Mouse (Mus musculus): Measurements from ENCODE around the gene Camta1.
A peak's percentile ranks its signal among the peaks of the same experiment; 100 is the strongest.

Camta1 gene

DNA sequence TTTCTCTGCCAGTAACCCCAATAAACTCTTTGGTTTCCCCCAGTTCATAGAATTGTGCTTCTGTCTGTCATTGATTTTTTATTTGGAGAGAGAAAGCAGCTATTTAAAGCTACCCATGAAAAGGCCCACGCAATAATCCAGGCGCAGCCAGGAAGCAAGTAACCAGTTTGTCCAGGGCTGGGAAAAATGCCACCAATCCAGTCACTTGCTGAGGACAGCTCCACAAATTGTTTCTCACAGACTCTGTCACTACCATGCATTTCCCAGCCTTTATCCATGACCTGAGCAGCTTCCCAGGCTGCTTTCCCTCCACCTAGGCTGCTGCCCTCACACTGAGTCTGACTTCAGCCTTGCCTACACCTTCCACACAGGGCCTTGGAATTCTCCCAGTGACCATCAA is 413.3 kb downstream of the Camta1 start:
- no peak for DNase-seq (ENCODE audit: low spot score)

DNA sequence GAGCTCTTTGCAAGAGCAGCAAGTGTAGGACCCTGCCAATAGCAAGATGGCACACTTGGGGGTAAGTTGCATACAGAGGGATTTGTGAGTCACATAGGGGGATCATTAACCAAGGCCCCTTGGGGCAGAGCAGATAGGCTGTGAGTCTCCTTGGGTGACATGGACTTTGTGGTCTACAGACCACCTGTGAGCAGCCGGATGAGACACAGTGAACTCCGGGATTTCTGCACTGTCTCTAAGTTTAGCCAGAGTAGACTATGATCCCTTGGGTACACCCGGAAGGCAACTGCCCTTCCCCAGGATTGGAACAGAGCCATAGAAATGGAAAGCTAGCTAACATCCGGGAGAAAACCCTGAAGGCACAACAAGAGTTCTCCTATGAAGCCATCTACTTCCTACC is 417.0 kb downstream of the Camta1 start:
- no peak for DNase-seq (ENCODE audit: low spot score)

- DNase-seq (ENCODE audit: low spot score): no peak
Measured at GRCm38 (mm10) chr4:151438561-151438960, 423.1 kb downstream of the Camta1 start.

DNA sequence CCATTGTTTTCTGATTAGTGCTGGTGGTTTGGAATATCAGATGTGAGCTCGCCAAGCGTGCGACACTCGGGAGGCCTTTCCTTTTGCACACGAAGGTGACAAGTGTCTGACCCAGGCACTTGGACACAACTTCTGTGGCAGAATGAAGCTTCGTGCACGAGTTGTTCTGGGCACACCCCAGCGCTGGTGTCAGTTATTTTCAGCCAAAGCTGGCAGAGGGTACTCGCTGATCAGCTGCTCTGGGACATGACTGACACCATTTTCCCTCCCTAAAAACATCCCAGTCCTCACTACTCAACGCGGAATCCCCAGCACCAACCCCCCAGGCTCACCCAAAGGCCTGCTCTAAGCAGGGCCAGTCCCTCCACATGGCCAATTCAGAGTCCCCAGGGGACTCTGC is 423.8 kb downstream of the Camta1 start:
- no peak for DNase-seq (ENCODE audit: low spot score)

DNA sequence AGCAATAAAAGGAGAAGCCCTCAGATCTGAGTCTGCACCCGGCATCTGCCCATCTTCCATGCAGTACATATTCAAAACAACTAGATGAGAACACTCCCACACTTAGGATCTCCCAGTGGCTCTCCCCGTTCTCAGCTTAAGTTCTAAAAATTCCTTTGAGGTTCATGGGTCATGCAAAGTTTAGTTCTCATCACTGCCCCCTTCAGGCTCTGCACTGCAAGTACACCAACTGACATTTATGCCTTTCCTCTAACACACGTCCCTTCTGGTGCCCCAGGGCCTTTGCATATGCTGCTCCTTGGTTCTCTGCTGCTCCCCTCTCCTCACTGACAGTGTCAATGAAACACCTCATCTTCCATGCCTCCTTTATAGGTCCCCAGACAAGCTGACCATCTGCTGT is 436.5 kb downstream of the Camta1 start:
- DNase-seq (ENCODE audit: low spot score): no peak

GRCm38 (mm10) chr4:151422922-151423321 is 438.8 kb downstream of the Camta1 start:
- no peak for DNase-seq (ENCODE audit: low spot score)

DNA sequence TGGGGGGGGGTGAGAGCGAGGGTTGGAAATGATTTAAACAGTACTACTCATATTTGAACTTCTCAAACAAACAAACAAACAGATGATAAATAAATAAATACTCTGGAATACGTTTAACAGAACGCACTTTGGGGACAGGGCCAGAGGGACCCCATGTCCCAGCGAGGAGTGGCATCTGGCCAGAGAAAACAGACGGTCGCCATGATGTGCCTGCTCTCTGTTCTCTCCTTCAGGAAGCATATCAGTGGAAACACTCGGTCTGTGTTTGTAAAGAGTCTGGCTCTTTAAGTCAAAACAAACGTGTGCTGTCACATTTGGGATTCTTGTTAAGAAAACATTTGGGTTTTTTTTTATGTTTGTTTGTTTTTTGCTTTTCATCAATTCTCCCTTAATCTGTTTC is 439.3 kb downstream of the Camta1 start:
- no peak for DNase-seq (ENCODE audit: low spot score)

GRCm38 (mm10) chr4:151418344-151418875 is 443.3 kb downstream of the Camta1 start:
- DNase-seq (ENCODE audit: low spot score): no peak

GRCm38 (mm10) chr4:151415812-151416211 is 445.9 kb downstream of the Camta1 start:
- DNase-seq (ENCODE audit: low spot score): no peak

- no peak for DNase-seq (ENCODE audit: low spot score)
Measured at GRCm38 (mm10) chr4:151415376-151415775, 446.3 kb downstream of the Camta1 start.

- DNase-seq (ENCODE audit: low spot score): no peak
Measured at GRCm38 (mm10) chr4:151414952-151415351, 446.7 kb downstream of the Camta1 start.

GRCm38 (mm10) chr4:151411641-151412061 is 450.0 kb downstream of the Camta1 start:
- peak; percentile 42 for DNase-seq (ENCODE audit: low spot score)

GRCm38 (mm10) chr4:151411016-151411415 is 450.7 kb downstream of the Camta1 start:
- no peak for DNase-seq (ENCODE audit: low spot score)

DNA sequence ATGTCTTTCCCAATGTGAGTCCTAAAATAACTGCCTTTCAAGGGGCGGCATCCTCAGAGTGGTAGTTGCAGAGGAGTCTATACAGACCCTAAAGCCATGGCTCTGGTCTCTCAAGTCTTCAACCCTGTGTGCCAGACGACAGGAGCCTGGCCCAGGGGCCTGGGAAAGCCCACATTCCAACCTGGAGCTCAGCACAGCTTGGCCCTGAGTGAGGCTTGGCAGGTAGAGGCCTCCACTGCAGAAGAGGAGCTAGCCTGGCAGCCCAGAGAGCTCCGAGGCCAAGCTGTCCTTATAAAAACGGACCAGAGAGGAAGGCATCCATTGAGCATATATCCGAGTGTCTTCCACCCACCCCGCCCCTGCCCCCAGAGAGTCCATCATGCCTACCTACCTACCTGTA is 452.4 kb downstream of the Camta1 start:
- no peak for DNase-seq (ENCODE audit: low spot score)

GRCm38 (mm10) chr4:151408811-151409210 is 452.9 kb downstream of the Camta1 start:
- peak; percentile 9 for DNase-seq (ENCODE audit: low spot score)

GRCm38 (mm10) chr4:151408246-151408645 is 453.4 kb downstream of the Camta1 start:
- no peak for DNase-seq (ENCODE audit: low spot score)

DNA sequence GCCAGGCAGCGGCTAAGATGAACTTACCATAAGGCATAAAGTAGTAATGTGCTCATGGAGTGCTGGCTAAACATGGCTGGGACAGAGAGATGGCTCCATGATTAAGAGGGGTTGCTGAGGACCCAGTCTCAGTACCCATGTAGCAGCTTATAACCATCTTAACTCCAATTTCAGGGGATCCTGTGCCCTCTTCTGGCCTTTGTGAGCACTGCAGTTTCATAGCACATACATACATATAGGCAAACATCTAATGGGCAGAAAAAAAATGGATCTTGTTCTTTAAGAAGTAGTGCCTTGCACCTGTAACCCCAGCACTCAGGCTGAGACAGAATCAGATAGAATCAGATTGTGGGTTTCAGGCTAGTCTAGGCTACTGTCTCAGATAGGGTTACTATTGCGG is 454.5 kb downstream of the Camta1 start:
- no peak for DNase-seq (ENCODE audit: low spot score)

DNA sequence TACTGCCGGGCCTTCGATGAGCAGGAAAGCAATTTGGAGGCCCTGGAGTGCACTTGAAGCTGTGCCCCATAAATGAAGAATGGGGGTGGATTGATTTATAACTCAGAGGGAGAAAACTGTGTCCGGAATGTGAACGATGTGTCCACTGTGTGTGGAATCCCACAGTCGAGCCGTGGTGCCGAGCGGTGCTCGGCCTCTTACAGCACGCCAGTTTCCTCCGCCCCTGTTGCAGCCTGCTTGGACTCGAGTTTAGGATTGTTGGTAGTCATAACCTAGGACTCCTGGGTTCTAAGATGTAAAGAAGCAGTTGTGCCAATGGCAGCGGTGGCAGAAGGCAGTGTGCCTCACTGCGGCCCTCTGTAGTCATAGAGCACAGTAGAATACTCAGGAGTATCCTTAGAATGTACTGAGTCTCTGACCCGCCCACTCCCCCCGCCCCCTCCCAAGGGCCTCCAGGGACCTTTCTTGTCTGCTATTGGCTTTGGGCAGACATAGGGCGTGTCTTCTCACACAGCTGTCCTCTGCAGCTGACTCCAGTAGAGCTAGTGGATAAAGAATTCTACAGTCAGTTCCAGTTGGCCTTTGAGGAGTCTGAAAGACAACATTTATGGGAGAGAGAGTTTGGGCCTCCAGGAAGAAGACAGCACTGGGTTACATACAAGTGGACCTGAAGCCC is 457.0 kb downstream of the Camta1 start:
- peak; percentile 18 for DNase-seq (ENCODE audit: low spot score)

DNA sequence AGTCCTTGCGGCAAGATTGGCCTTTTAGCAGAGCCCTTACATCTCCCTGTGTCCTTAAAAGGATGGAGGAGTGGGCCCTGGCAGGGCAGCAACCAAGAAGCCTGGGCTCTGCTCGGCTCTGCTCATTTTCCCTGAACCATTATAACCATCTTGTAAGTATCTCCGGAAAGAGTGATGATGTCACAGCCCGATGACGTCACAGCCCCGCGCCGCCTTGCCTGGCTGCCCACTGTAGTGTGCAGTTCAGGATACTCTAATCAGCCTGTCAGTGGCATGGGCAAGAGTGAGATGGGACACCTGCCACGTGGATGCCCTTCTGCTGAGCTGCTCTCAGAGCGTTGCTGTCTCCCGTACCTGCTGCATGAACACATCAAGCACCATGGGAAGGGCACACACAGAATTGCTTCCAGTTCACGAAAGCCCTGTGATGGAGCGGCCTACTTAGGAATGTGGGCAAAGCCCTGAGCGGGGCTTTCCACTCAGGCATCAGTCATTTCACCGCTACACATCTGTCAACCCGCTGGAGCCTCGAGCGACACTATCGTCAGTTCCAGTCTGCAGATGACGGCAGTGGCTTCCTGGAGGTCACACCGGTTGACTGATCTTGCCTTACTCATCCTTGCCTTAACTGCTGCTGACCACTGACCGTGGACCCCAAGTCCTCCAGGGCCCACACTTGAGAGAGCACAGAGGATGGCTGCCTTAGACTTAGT is 459.8 kb downstream of the Camta1 start:
- DNase-seq (ENCODE audit: low spot score): no peak

- no peak for DNase-seq (ENCODE audit: low spot score)
Measured at GRCm38 (mm10) chr4:151396536-151396935, 465.1 kb downstream of the Camta1 start.

DNA sequence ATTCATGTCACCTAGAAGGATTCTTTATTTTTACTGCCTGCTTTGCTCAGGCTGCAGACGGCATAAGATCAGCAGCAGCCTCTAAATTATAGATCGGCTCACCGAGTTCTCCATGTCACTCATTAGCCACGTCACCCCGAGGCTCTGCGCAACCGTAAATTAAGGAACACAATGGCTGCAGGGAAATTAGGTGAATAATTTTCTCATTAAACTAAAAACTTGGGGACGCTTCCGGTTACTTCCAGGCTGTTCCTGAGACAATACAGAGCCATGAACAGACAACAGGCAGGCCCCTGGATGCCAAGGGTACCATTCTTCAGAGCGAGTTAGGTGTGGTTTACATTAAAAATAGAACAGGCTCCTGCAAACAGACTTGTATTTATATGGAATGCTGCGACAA is 472.3 kb downstream of the Camta1 start:
- DNase-seq (ENCODE audit: low spot score): no peak

DNA sequence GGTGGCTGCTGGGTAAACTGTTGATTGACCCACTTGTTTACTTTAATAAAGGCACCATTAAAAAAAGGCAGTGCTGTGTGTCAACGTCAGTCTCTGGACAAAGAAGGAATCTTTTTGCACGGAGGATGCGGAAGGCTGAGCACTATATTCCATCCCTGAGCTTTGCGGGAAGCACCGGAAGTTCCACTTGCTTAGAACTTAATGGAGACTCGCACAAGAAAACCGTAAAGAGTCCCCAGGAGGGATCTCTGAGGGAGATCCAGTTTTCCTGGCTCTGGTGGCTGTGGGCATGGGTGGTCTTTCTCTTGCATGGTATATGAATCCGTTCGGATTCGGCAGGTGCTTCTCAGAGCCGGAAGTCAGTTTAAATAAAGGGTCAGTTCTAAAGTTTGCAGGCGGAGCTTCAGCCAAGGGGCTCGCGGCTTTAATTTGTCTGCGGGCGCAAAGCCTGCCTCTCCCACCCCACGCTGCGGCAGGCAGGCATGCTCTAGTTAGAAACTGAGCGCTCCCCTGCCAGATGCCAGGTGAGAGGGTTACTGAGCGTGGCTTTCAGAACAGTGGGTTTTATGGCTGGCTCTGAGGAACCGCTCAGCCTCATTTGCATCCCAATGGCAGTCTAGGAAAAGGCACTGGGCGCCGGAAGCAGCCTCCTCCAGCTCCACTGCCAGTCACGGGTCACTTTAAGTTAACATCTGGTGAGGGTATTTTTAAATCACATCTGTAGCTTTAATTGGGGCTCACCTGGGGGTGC is 474.8 kb downstream of the Camta1 start:
- DNase-seq (ENCODE audit: low spot score): no peak
